Mouse (Mus musculus): Measurements from ENCODE around the gene Usp5. TPM values are rescaled to one million over a fixed set of nuclear protein-coding genes. Genes with fewer than 3 reads are reported as not detected.
A peak's percentile ranks its signal among the peaks of the same experiment; 100 is the strongest.

Gene Usp5
- total and polyA plus RNA-seq, 2 experiments from 2014 or later: 191 to 215 TPM

DNA sequence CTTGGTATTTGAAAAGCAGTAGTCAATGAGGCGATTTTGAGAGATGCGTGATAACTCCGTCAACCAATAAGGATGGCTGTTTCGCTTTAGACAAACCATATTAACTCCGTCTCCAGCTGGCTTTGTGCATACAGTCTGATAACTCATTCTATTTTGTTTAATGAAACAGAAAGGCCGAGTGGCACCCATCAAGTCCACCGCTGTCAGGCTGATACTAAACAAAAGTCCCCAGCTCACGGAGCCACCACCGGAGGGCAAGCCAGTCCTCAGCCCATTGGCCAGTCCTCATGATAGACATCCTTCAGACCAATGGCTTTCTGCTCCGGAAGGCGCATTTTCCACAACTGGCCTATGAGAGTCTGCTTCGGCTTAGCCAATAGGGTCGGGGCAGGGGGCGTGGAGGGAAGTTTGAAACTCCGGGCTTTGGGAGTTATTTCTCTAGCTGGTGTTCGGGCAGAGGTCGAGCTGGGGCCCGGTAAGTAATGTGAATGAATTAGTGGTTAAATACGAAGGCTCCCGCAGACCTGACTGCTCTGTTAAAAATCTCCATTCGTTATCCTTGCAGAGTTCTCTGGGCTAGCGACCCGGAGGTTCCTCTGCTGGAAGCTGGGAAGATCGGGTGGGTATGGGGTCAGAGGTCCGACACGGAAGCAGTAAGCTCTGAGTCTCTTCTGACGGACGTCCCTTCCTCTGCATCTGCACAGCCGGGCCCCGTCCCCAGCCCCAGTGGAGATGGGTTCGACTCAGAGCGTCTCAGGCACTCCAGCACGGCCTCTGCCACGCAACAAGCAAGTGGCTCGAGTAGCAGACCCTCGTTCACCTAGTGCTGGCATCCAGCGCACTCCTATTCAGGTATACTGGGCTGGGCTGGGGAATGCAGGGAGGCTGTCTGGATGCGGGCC, 766 bp upstream of the Usp5 start:
- no peaks in the 10 kb centered on the region for H3K27me3 ChIP-seq (ENCODE audit: insufficient read depth, low read length)

GRCm38 (mm10) chr6:124828101-124828592, 1.1 kb downstream of the Usp5 start:
- Histone ChIP-seq H3K27me3 (ENCODE audit: insufficient read depth, low read length) (no peaks in the 10 kb centered on the region), H3K9ac (peak overlapping the region; percentile 59), H3K4me1 (ENCODE audit: insufficient read depth) (0 out of 2 replicates have a peak, but pooled peaks cover 4% of the 10 kb centered on the region), H3K27ac (ENCODE audit: low read depth, low read length) (peak overlapping the region; percentile 57), H3K36me3 (ENCODE audit: insufficient read depth) (peaks cover 33% of the 10 kb centered on the region), H3K4me3 (ENCODE audit: low read depth, low read length) (peak overlapping the region; percentile 55), H3K4me2 (ENCODE audit: low read depth) (peak overlapping the region; percentile 83), H3K9me3 (ENCODE audit: low read length) (no peaks in the 10 kb centered on the region)
- DNase-seq (peak; percentile 16), ATAC-seq (no peak)
- TF ChIP-seq CTCF (IDR thresholded peaks at IDR 0.05; ENCODE audit: low read depth): no peak
- WGBS: 18% methylated on average over 10 of the region's 10 CpGs

More for the DNA sequence above, 766 bp upstream of the Usp5 start:
- H3K36me3 ChIP-seq (ENCODE audit: insufficient read depth): peaks cover 14% of the 10 kb centered on the region
- peak overlapping the region; percentile 55 for H3K4me3 ChIP-seq (ENCODE audit: low read depth, low read length)
- peak overlapping the region; percentile 59 for H3K4me2 ChIP-seq (ENCODE audit: low read depth)
- no peaks in the 10 kb centered on the region for H3K9me3 ChIP-seq (ENCODE audit: low read length)
- peak; percentile 96 for DNase-seq
- ATAC-seq: peak; percentile 81
- TF ChIP-seq CTCF (IDR thresholded peaks at IDR 0.05; ENCODE audit: low read depth): peak; percentile 19
- peak overlapping the region; percentile 37 for H3K9ac ChIP-seq
- H3K4me1 ChIP-seq (ENCODE audit: insufficient read depth): 0 out of 2 replicates have a peak, but pooled peaks cover 4% of the 10 kb centered on the region
- under 1% methylated on average over 38 of the region's 38 CpGs for WGBS
- H3K27ac ChIP-seq (ENCODE audit: low read depth, low read length): peak overlapping the region; percentile 74

- Histone ChIP-seq H3K4me1 (ENCODE audit: insufficient read depth) (no peaks in the 10 kb centered on the region), H3K27me3 (ENCODE audit: insufficient read depth, low read length) (no peaks in the 10 kb centered on the region), H3K4me2 (ENCODE audit: low read depth) (no peak overlapping the region), H3K9me3 (ENCODE audit: low read length) (no peaks in the 10 kb centered on the region), H3K36me3 (ENCODE audit: insufficient read depth) (peaks cover 92% of the 10 kb centered on the region), H3K27ac (ENCODE audit: low read depth, low read length) (no peak overlapping the region), H3K4me3 (ENCODE audit: low read depth, low read length) (no peak overlapping the region), H3K9ac (no peak overlapping the region)
- DNase-seq: no peak
- over 99% methylated on average over 4 of the region's 4 CpGs for WGBS
- no peak for TF ChIP-seq CTCF (IDR thresholded peaks at IDR 0.05; ENCODE audit: low read depth)
- no peak for ATAC-seq
Measured at GRCm38 (mm10) chr6:124822049-124822448, 7.2 kb downstream of the Usp5 start.

GRCm38 (mm10) chr6:124820891-124821290, 8.4 kb downstream of the Usp5 start:
- Histone ChIP-seq H3K9ac (no peak overlapping the region), H3K27ac (ENCODE audit: low read depth, low read length) (no peak overlapping the region), H3K4me1 (ENCODE audit: insufficient read depth) (no peaks in the 10 kb centered on the region), H3K36me3 (ENCODE audit: insufficient read depth) (peaks cover 97% of the 10 kb centered on the region), H3K4me2 (ENCODE audit: low read depth) (no peak overlapping the region), H3K9me3 (ENCODE audit: low read length) (no peaks in the 10 kb centered on the region), H3K4me3 (ENCODE audit: low read depth, low read length) (no peak overlapping the region), H3K27me3 (ENCODE audit: insufficient read depth, low read length) (no peaks in the 10 kb centered on the region)
- TF ChIP-seq CTCF (IDR thresholded peaks at IDR 0.05; ENCODE audit: low read depth): no peak
- WGBS: 95% methylated on average over 5 of the region's 5 CpGs
- ATAC-seq (no peak), DNase-seq (no peak)

DNA sequence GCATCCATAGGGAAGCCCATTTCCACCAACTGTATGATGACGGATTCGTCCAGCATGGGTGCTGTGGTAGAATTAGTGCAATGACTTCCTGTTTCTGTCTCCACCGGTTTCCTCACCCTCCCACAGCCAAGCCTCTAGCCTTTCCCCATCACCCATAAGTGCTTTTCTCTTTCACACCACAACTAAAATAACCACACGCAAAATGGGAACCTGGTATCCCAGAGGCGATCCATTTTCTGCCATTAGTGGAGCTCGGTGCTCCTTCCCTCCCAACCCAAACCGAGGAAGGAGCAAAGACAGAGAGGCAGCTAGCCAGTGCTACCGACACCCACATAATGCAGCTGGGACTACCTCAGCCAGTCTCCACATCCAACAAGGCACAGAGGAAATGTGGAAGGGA, 11.3 kb downstream of the Usp5 start:
- no peak for DNase-seq
- Histone ChIP-seq H3K27ac (ENCODE audit: low read depth, low read length) (no peak overlapping the region), H3K36me3 (ENCODE audit: insufficient read depth) (peaks cover 74% of the 10 kb centered on the region), H3K9ac (no peak overlapping the region), H3K4me2 (ENCODE audit: low read depth) (no peak overlapping the region), H3K9me3 (ENCODE audit: low read length) (no peaks in the 10 kb centered on the region), H3K4me1 (ENCODE audit: insufficient read depth) (peaks cover 9% of the 10 kb centered on the region), H3K27me3 (ENCODE audit: insufficient read depth, low read length) (no peaks in the 10 kb centered on the region), H3K4me3 (ENCODE audit: low read depth, low read length) (no peak overlapping the region)
- no peak for TF ChIP-seq CTCF (IDR thresholded peaks at IDR 0.05; ENCODE audit: low read depth)
- no peak for ATAC-seq
- 92% methylated on average over 8 of the region's 8 CpGs for WGBS

- 94% methylated on average over 8 of the region's 8 CpGs for WGBS
- H3K4me3 ChIP-seq (ENCODE audit: low read depth, low read length): no peak overlapping the region
- TF ChIP-seq CTCF (IDR thresholded peaks at IDR 0.05; ENCODE audit: low read depth): no peak
- no peak overlapping the region for H3K9ac ChIP-seq
- DNase-seq: no peak
- no peak for ATAC-seq
- H3K36me3 ChIP-seq (ENCODE audit: insufficient read depth): peaks cover 70% of the 10 kb centered on the region
- H3K27me3 ChIP-seq (ENCODE audit: insufficient read depth, low read length): no peaks in the 10 kb centered on the region
- H3K9me3 ChIP-seq (ENCODE audit: low read length): no peaks in the 10 kb centered on the region
- H3K4me2 ChIP-seq (ENCODE audit: low read depth): no peak overlapping the region
- H3K27ac ChIP-seq (ENCODE audit: low read depth, low read length): no peak overlapping the region
- H3K4me1 ChIP-seq (ENCODE audit: insufficient read depth): peaks cover 13% of the 10 kb centered on the region
Measured at GRCm38 (mm10) chr6:124817563-124817962, 11.7 kb downstream of the Usp5 start.

GRCm38 (mm10) chr6:124817125-124817524, 12.2 kb downstream of the Usp5 start:
- Histone ChIP-seq H3K4me2 (ENCODE audit: low read depth) (no peak overlapping the region), H3K36me3 (ENCODE audit: insufficient read depth) (peaks cover 68% of the 10 kb centered on the region), H3K4me3 (ENCODE audit: low read depth, low read length) (no peak overlapping the region), H3K9ac (no peak overlapping the region), H3K27ac (ENCODE audit: low read depth, low read length) (no peak overlapping the region), H3K9me3 (ENCODE audit: low read length) (no peaks in the 10 kb centered on the region), H3K27me3 (ENCODE audit: insufficient read depth, low read length) (no peaks in the 10 kb centered on the region), H3K4me1 (ENCODE audit: insufficient read depth) (peaks cover 17% of the 10 kb centered on the region)
- WGBS: 96% methylated on average over 11 of the region's 11 CpGs
- DNase-seq: no peak
- TF ChIP-seq CTCF (IDR thresholded peaks at IDR 0.05; ENCODE audit: low read depth): no peak
- no peak for ATAC-seq
